Mouse (Mus musculus) CH12.LX (cell line): ENCODE results near the gene Hecw1. TPM values are rescaled to one million over a fixed set of nuclear protein-coding genes. Genes with fewer than 3 reads are reported as not detected.

Experiments
- DNase-seq: peaks from one replicate; pipeline ENCODE4 v3.0.0-alpha.2; 2013; ENCODE audit errors: extremely low read depth
- H3K27ac ChIP-seq: 2 replicates; pipeline ENCODE4 v1.5.1; 2012; ENCODE audit warnings: low read depth, mild to moderate bottlenecking, control low read depth, moderate library complexity; ENCODE audit not compliant: insufficient read depth
- H3K27me3 ChIP-seq: replicated peaks from 2 replicates; pipeline ENCODE3; 2012; ENCODE audit warnings: inconsistent platforms
- H3K36me3 ChIP-seq, 2 experiments: replicated peaks in 1 of 2; 2 replicates each; pipeline versions ENCODE3 to v1.6.1; 2012; ENCODE audit warnings: inconsistent platforms in 1 of 2, low read length in 1 of 2, mild to moderate bottlenecking in 1 of 2, mixed read lengths in 1 of 2, moderate library complexity in 1 of 2; ENCODE audit not compliant: control insufficient read depth in 1 of 2, insufficient read depth in 1 of 2
- H3K4me1 ChIP-seq, 2 experiments: 2 replicates each; pipeline ENCODE4 v1.6.1; 2012; ENCODE audit warnings: inconsistent platforms in 1 of 2, moderate library complexity in 1 of 2; ENCODE audit not compliant: insufficient read depth in 2 of 2, control insufficient read depth in 1 of 2
- H3K4me2 ChIP-seq: 2 replicates; pipeline ENCODE4 v1.6.1; 2012; ENCODE audit warnings: low read depth, mild to moderate bottlenecking, control low read depth; ENCODE audit not compliant: poor library complexity, insufficient read depth, severe bottlenecking
- H3K4me3 ChIP-seq, 3 experiments: fragments of 150-350 bp in 1 of 3; sonication (generic) in 1 of 3; replicated peaks in 1 of 3; 2 replicates each; pipeline versions ENCODE3 to v1.5.1; 2011 to 2012; ENCODE audit warnings: low read depth in 2 of 3, low read length in 2 of 3, mild to moderate bottlenecking in 2 of 3, moderate library complexity in 2 of 3, control low read depth in 1 of 3, improper control_type of control experiment in 1 of 3, inconsistent platforms in 1 of 3, mixed read lengths in 1 of 3; ENCODE audit not compliant: poor library complexity in 1 of 3
- H3K79me2 ChIP-seq: replicated peaks from 2 replicates; pipeline ENCODE4 v1.6.1; 2012; ENCODE audit warnings: mild to moderate bottlenecking, moderate library complexity; ENCODE audit not compliant: control insufficient read depth, poor library complexity, insufficient read depth, severe bottlenecking; ENCODE audit errors: extremely low read depth
- H3K9ac ChIP-seq: 2 replicates; pipeline ENCODE4 v1.6.1; 2012; ENCODE audit warnings: low read depth, mild to moderate bottlenecking, control low read depth, moderate library complexity; ENCODE audit not compliant: insufficient read depth
- H3K9me3 ChIP-seq: replicated peaks from 2 replicates; pipeline ENCODE3; 2012; ENCODE audit warnings: low read length, inconsistent platforms, mixed read lengths
- CHD1 ChIP-seq: IDR thresholded peaks from 2 replicates; pipeline ENCODE4 v1.6.1; 2012; ENCODE audit warnings: low read depth, low read length, improper control_type of control experiment, inconsistent platforms
- CTCF ChIP-seq, 2 experiments: IDR thresholded peaks in 1 of 2; conservative IDR thresholded peaks in 1 of 2; 2 replicates each; pipeline ENCODE4 v1.5.1; 2011 to 2012; ENCODE audit warnings: low read depth in 2 of 2, low read length in 2 of 2, improper control_type of control experiment in 1 of 2, inconsistent platforms in 1 of 2, mild to moderate bottlenecking in 1 of 2, moderate library complexity in 1 of 2
- E2F4 ChIP-seq: IDR thresholded peaks from 2 replicates; pipeline ENCODE4 v1.6.1; 2011; ENCODE audit warnings: low read depth, low read length, improper control_type of control experiment; ENCODE audit not compliant: insufficient replicate concordance
- ELF1 ChIP-seq: IDR thresholded peaks from 2 replicates; pipeline ENCODE4 v1.6.1; 2014; ENCODE audit warnings: low read depth, mild to moderate bottlenecking, inconsistent platforms, low read length, improper control_type of control experiment
- EP300 ChIP-seq: IDR thresholded peaks from 2 replicates; pipeline ENCODE4 v1.6.1; 2011; ENCODE audit warnings: low read length, improper control_type of control experiment
- GABPA ChIP-seq: IDR thresholded peaks from 2 replicates; pipeline ENCODE4 v1.6.1; 2012; ENCODE audit warnings: low read depth, low read length, improper control_type of control experiment, inconsistent platforms; ENCODE audit not compliant: insufficient replicate concordance
- HCFC1 ChIP-seq: IDR thresholded peaks from 2 replicates; pipeline ENCODE4 v1.6.1; 2012; ENCODE audit warnings: low read depth, mild to moderate bottlenecking, inconsistent platforms, low read length, improper control_type of control experiment
- IRF4 ChIP-seq: IDR thresholded peaks from 2 replicates; pipeline ENCODE4 v1.6.1; 2014; ENCODE audit warnings: low read depth, mild to moderate bottlenecking, inconsistent platforms, low read length, improper control_type of control experiment
- JUN ChIP-seq: IDR thresholded peaks from 2 replicates; pipeline ENCODE4 v1.6.1; 2011; ENCODE audit warnings: low read depth, mild to moderate bottlenecking, low read length, improper control_type of control experiment, moderate library complexity; ENCODE audit not compliant: insufficient read depth
- KAT2A ChIP-seq: IDR thresholded peaks from 2 replicates; pipeline ENCODE4 v1.6.1; 2012; ENCODE audit warnings: low read length, improper control_type of control experiment, inconsistent platforms; ENCODE audit not compliant: insufficient replicate concordance
- MAFK ChIP-seq: IDR thresholded peaks from 2 replicates; pipeline ENCODE4 v1.6.1; 2011; ENCODE audit warnings: low read length, improper control_type of control experiment; ENCODE audit not compliant: insufficient replicate concordance
- MAX ChIP-seq: IDR thresholded peaks from 2 replicates; pipeline ENCODE4 v1.6.1; 2011; ENCODE audit warnings: low read length, improper control_type of control experiment
- MEF2A ChIP-seq: IDR thresholded peaks from 2 replicates; pipeline ENCODE4 v1.6.1; 2014; ENCODE audit warnings: low read depth, mild to moderate bottlenecking, inconsistent platforms, low read length, improper control_type of control experiment, borderline replicate concordance
- MYC ChIP-seq: IDR thresholded peaks from 2 replicates; pipeline ENCODE4 v1.6.1; 2011; ENCODE audit warnings: low read depth, mild to moderate bottlenecking, improper control_type of control experiment, low read length
- NELFE ChIP-seq: IDR thresholded peaks from 2 replicates; pipeline ENCODE4 v1.6.1; 2011; ENCODE audit warnings: low read depth, low read length, improper control_type of control experiment
- PAX5 ChIP-seq: IDR thresholded peaks from 2 replicates; pipeline ENCODE4 v1.6.1; 2012; ENCODE audit warnings: low read length, inconsistent platforms, mixed read lengths
- POLR2A ChIP-seq: IDR thresholded peaks from 2 replicates; pipeline ENCODE4 v1.6.1; 2011; ENCODE audit warnings: low read depth, mild to moderate bottlenecking, improper control_type of control experiment, low read length
- RAD21 ChIP-seq: IDR thresholded peaks from 2 replicates; pipeline ENCODE4 v1.6.1; 2011; ENCODE audit warnings: low read depth, mild to moderate bottlenecking, low read length, improper control_type of control experiment, moderate library complexity
- SIN3A ChIP-seq: IDR thresholded peaks from 2 replicates; pipeline ENCODE4 v1.6.1; 2012; ENCODE audit warnings: low read length, improper control_type of control experiment, inconsistent platforms
- SMC3 ChIP-seq: IDR thresholded peaks from 2 replicates; pipeline ENCODE4 v1.6.1; 2011; ENCODE audit warnings: low read depth, low read length, improper control_type of control experiment
- TCF12 ChIP-seq: IDR thresholded peaks from 2 replicates; pipeline ENCODE4 v1.6.1; 2014; ENCODE audit warnings: low read depth, mild to moderate bottlenecking, inconsistent platforms, low read length, improper control_type of control experiment
- USF1 ChIP-seq: IDR thresholded peaks from 2 replicates; pipeline ENCODE4 v1.6.1; 2014; ENCODE audit warnings: low read depth, mild to moderate bottlenecking, inconsistent platforms, low read length, improper control_type of control experiment
- ZC3H11A ChIP-seq: IDR thresholded peaks from 2 replicates; pipeline ENCODE4 v1.6.1; 2012; ENCODE audit warnings: low read depth, mild to moderate bottlenecking, inconsistent platforms, low read length, improper control_type of control experiment
- ZKSCAN1 ChIP-seq: IDR thresholded peaks from 2 replicates; pipeline ENCODE4 v1.6.1; 2012; ENCODE audit warnings: low read depth, inconsistent platforms, low read length, improper control_type of control experiment, borderline replicate concordance
- ZMIZ1 ChIP-seq: IDR thresholded peaks from 2 replicates; pipeline ENCODE4 v1.6.1; 2012; ENCODE audit warnings: low read depth, mild to moderate bottlenecking, inconsistent platforms, low read length, improper control_type of control experiment
- dilution Hi-C: fragments of 300-500 bp; cut with MboI; formaldehyde crosslinking; loops from 2 replicates; pipeline ENCODE4 v1.14.3; 2020; ENCODE audit warnings: low sequenced_read_pairs; ENCODE audit not compliant: extremely low pct_unique_long_range_greater_than_20kb, extremely low pct_ligation_motif_present
- in situ Hi-C: fragments of 300-500 bp; cut with MboI; formaldehyde crosslinking; loops from 3 replicates; pipeline ENCODE4 v1.14.3; 2019; ENCODE audit warnings: low sequenced_read_pairs, low pct_ligation_motif_present, low pct_unique_long_range_greater_than_20kb, mixed read lengths
- polyA plus RNA-seq: library from polyadenylated mRNA; unstranded; fragments of >175 nt; gene quantifications from 2 replicates; pipeline ENCODE4 v1.2.1, GENCODE M21; 2012; ENCODE audit warnings: low read depth; ENCODE audit not compliant: insufficient read length
- total RNA-seq, 2 experiments: library from RNA; depleted of rRNA; stranded (reverse); fragments of 300-350 nt in 1 of 2; fragments of >200 nt in 1 of 2; gene quantifications; 2 replicates each; pipeline ENCODE4 v1.2.3; 2012 to 2014

Hecw1 gene
- total and polyA plus RNA-seq, 3 experiments, result not detected

DNA sequence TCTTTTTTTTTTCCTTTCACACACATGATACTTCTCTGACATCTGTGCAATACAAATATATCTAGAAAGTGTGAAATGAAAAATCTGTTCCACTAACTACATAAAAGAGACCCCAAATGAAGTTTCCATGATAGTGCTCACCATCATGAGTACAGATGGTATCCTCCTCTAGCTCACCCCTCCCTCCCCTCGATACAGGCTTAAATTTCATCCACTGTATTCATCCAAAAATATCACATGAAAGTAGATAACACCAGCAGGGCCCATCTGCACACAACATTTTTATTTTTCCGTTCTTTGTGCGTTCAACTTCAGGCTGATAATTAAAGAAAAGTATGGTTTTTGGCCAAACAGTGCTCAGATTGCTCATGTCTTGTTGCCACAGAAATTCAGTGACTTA is 5.5 kb downstream of the Hecw1 start:
- in situ Hi-C loops, result no loop called here
- Histone ChIP-seq H3K79me2 (no peaks in the 10 kb centered on the region), H3K4me1 (no peaks in the 10 kb centered on the region), H3K4me3 (no peak overlapping the region), H3K36me3 (no peaks in the 10 kb centered on the region), H3K27ac (no peak overlapping the region), H3K9me3 (no peaks in the 10 kb centered on the region), H3K27me3 (no peaks in the 10 kb centered on the region), H3K4me2 (no peak overlapping the region), H3K9ac (no peak overlapping the region)
- no peak for TF ChIP-seq POLR2A
- no peak for TF ChIP-seq MYC
- TF ChIP-seq HCFC1, result no peak
- TF ChIP-seq TCF12, result no peak
- no peak for TF ChIP-seq CHD1
- TF ChIP-seq USF1, result no peak
- TF ChIP-seq MAX, result no peak
- no peak for TF ChIP-seq PAX5
- TF ChIP-seq E2F4, result no peak
- DNase-seq, result no peak
- dilution Hi-C loops, result no loop called here

DNA sequence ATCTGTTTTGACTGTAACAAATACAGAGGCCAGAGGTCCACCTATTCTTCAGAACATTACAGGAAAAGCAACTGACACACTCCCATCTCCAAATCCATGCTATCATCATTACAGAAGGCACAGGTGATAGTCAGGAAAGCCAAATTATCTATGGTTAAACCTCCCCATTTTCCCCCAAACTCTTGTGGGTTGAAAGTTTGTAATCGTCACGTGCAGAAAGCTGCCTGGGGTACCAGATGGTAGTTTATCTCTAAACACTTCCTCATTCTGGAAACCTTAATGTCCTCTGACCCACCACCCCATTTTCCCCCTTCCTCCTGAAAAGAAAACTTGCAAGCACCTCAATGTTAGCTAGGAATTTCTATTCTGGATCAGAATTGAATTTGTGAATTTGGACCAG is 7.9 kb downstream of the Hecw1 start:
- in situ Hi-C loops (no loop called here), dilution Hi-C loops (no loop called here)
- Histone ChIP-seq H3K9me3 (no peaks in the 10 kb centered on the region), H3K4me1 (no peaks in the 10 kb centered on the region), H3K9ac (no peak overlapping the region), H3K27me3 (no peaks in the 10 kb centered on the region), H3K4me2 (no peak overlapping the region), H3K79me2 (no peaks in the 10 kb centered on the region), H3K27ac (no peak overlapping the region), H3K36me3 (no peaks in the 10 kb centered on the region), H3K4me3 (no peak overlapping the region)
- TF ChIP-seq GABPA (no peak), JUN (no peak), SIN3A (no peak), ZC3H11A (no peak), RAD21 (no peak), USF1 (no peak), EP300 (no peak), IRF4 (no peak), MAFK (no peak), ZKSCAN1 (no peak), SMC3 (no peak), CHD1 (no peak), MEF2A (no peak), NELFE (no peak), ZMIZ1 (no peak), CTCF (conservative IDR thresholded peaks at IDR 0.05 in 1 of 2, IDR thresholded peaks at IDR 0.05 in 1 of 2; ENCODE audit: low read depth in 2 of 2, low read length in 2 of 2) (no peak), MAX (no peak), KAT2A (no peak), ELF1 (no peak)
- DNase-seq, result no peak
